Mouse (Mus musculus): ENCODE data around the gene Pgs1. TPM values are rescaled to one million over a fixed set of nuclear protein-coding genes. Genes with fewer than 3 reads are reported as not detected.
A peak's percentile ranks its signal among the peaks of the same experiment; 100 is the strongest.

Gene Pgs1
- total and polyA plus RNA-seq, 2 experiments from 2014 or later, result 55.0 to 62.0 TPM

DNA sequence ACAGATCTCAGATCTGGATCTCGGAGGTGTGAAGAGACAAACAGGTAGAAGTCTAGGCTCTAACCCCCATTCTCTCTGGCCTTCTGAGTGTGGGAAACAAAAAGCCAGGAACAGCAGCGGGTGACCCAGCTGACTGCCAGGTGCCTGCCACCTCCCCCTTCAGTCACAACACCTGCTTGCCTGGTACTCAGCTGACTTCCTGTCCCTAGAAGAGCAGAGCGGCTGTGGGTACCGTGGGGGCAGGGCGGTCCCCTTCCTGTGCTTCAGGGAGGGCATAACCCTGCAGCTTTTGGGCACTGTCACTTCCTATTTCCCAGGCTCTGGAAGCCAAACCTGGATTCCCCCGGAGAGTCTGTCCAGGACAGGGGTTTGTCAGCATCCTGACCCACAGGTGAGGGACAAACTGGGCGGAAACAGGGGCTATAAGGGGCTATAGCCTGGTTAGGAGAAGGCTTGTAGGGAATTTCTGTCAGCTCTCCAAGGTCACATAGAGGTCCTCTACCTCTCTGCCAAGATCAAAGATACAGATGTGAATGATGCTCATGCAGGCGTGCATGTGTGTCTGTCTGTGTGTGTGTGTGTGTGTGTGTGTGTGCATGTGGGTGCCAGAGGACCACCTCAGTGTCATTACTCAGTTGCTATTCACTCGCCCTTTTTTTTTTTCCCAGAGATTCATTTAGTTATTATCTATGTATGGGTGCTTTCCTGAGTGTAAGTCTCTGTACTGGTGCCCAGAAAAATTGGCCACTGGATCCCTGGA, 33.7 kb upstream of the Pgs1 start:
- 0 out of 2 replicates have a peak, but pooled peaks cover 6% of the 10 kb centered on the region for H3K27me3 ChIP-seq (ENCODE audit: insufficient read depth, low read length)
- no peak overlapping the region for H3K27ac ChIP-seq (ENCODE audit: low read depth, low read length)
- H3K4me1 ChIP-seq (ENCODE audit: insufficient read depth, low read length), result peaks cover 7% of the 10 kb centered on the region; the same call in 1 of the 2 replicates
- no peak for TF ChIP-seq CTCF (IDR thresholded peaks at IDR 0.05)
- H3K36me3 ChIP-seq (ENCODE audit: insufficient read depth, low read length), result no peaks in the 10 kb centered on the region
- H3K9ac ChIP-seq (replicated peaks; ENCODE audit: low read length, poor library complexity, severe bottlenecking), result no peak overlapping the region
- 81% methylated on average over 9 of the region's 9 CpGs for WGBS
- H3K4me3 ChIP-seq (ENCODE audit: low read depth, low read length), result no peak overlapping the region
- no peak overlapping the region for H3K4me2 ChIP-seq (ENCODE audit: low read depth, low read length, poor library complexity, severe bottlenecking)
- DNase-seq (ENCODE audit: low spot score) (no peak), ATAC-seq (ENCODE audit: low FRiP score) (no peak)
- no peaks in the 10 kb centered on the region for H3K9me3 ChIP-seq (ENCODE audit: low read length)

DNA sequence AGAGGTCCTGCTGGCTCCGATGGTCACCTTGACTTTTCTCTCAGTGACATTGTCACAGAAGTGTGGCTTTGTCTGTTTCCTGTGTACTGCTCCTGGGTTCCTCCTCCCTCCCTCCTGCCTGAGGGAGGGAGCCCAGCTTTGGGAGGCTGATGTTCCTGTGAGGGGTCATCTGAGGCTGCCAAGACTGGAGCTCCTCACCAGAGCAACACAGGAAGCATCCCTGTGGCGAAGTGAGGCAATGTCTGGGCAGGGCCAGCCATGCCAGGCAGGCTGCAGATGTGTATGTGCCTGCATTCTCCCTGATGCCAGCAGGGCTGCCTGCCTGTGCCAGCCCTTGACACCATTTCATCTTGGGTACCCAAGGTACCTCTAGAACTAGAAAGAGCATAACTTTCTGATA, 32.0 kb upstream of the Pgs1 start:
- Histone ChIP-seq H3K27ac (ENCODE audit: low read depth, low read length) (no peak overlapping the region), H3K4me2 (ENCODE audit: low read depth, low read length, poor library complexity, severe bottlenecking) (no peak overlapping the region), H3K36me3 (ENCODE audit: insufficient read depth, low read length) (no peaks in the 10 kb centered on the region), H3K9ac (replicated peaks; ENCODE audit: low read length, poor library complexity, severe bottlenecking) (no peak overlapping the region), H3K4me1 (ENCODE audit: insufficient read depth, low read length) (peaks cover 7% of the 10 kb centered on the region; the same call in 1 of the 2 replicates), H3K9me3 (ENCODE audit: low read length) (no peaks in the 10 kb centered on the region), H3K27me3 (ENCODE audit: insufficient read depth, low read length) (0 out of 2 replicates have a peak, but pooled peaks cover 6% of the 10 kb centered on the region), H3K4me3 (ENCODE audit: low read depth, low read length) (no peak overlapping the region)
- peak; percentile 67 for DNase-seq (ENCODE audit: low spot score)
- TF ChIP-seq CTCF (IDR thresholded peaks at IDR 0.05), result 0 out of 2 replicates have a peak, but pooled peaks have one; percentile 6
- WGBS, result 56% methylated on average over 2 of the region's 2 CpGs
- no peak for ATAC-seq (ENCODE audit: low FRiP score)

DNA sequence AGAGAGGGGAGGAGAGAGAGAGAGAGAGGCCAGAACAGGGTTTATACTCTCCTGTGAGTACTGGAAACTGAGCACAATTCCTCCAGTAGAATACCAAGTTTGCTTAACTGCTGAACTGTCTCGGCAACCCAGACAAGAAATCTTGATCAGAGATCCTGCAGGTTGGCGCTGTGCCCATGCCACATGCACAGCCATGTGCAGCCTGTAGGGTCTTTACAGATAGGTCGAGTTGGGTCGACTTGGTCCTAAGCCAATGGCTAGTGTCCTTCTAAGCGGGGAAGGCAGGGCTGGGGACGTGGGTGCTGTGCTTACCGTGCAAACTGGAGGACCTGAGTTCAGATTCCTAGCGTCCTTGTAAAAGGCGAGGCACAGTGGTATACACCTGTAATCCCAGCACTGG, 31.3 kb upstream of the Pgs1 start:
- WGBS, result 81% methylated on average over 9 of the region's 9 CpGs
- no peak overlapping the region for H3K9ac ChIP-seq (replicated peaks; ENCODE audit: low read length, poor library complexity, severe bottlenecking)
- H3K9me3 ChIP-seq (ENCODE audit: low read length), result no peaks in the 10 kb centered on the region
- H3K36me3 ChIP-seq (ENCODE audit: insufficient read depth, low read length), result no peaks in the 10 kb centered on the region
- no peak overlapping the region for H3K27ac ChIP-seq (ENCODE audit: low read depth, low read length)
- H3K4me3 ChIP-seq (ENCODE audit: low read depth, low read length), result no peak overlapping the region
- H3K4me2 ChIP-seq (ENCODE audit: low read depth, low read length, poor library complexity, severe bottlenecking), result no peak overlapping the region
- ATAC-seq (ENCODE audit: low FRiP score) (no peak), DNase-seq (ENCODE audit: low spot score) (no peak)
- no peak for TF ChIP-seq CTCF (IDR thresholded peaks at IDR 0.05)
- no peaks in the 10 kb centered on the region for H3K27me3 ChIP-seq (ENCODE audit: insufficient read depth, low read length)
- H3K4me1 ChIP-seq (ENCODE audit: insufficient read depth, low read length), result peaks cover 3% of the 10 kb centered on the region; the same call in 1 of the 2 replicates

DNA sequence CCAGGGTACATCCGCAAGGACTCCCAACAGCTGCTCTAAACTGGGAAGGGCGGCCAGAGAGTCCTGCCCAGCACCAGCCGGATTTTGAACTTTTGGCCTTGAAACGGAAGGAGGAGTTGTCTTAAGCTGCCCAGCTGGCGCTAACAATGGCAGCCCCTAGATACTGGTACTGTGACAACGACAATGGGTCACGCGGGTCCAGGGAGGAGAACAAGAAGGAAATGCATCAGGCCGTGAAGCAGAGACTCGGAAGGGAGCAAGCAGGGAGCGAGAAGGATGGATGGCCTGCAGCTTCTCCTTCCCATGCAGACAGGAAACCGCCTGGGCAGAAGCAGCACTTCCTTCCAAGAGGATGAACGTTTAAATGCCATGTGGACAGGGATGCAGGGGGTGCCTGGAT, 30.5 kb upstream of the Pgs1 start:
- Histone ChIP-seq H3K9me3 (ENCODE audit: low read length) (no peaks in the 10 kb centered on the region), H3K27ac (ENCODE audit: low read depth, low read length) (no peak overlapping the region), H3K4me1 (ENCODE audit: insufficient read depth, low read length) (no peaks in the 10 kb centered on the region; the same call in 1 of the 2 replicates), H3K4me2 (ENCODE audit: low read depth, low read length, poor library complexity, severe bottlenecking) (no peak overlapping the region), H3K9ac (replicated peaks; ENCODE audit: low read length, poor library complexity, severe bottlenecking) (no peak overlapping the region), H3K36me3 (ENCODE audit: insufficient read depth, low read length) (no peaks in the 10 kb centered on the region), H3K27me3 (ENCODE audit: insufficient read depth, low read length) (no peaks in the 10 kb centered on the region), H3K4me3 (ENCODE audit: low read depth, low read length) (no peak overlapping the region)
- TF ChIP-seq CTCF (IDR thresholded peaks at IDR 0.05), result no peak
- no peak for ATAC-seq (ENCODE audit: low FRiP score)
- DNase-seq (ENCODE audit: low spot score), result no peak
- 51% methylated on average over 13 of the region's 13 CpGs for WGBS

DNA sequence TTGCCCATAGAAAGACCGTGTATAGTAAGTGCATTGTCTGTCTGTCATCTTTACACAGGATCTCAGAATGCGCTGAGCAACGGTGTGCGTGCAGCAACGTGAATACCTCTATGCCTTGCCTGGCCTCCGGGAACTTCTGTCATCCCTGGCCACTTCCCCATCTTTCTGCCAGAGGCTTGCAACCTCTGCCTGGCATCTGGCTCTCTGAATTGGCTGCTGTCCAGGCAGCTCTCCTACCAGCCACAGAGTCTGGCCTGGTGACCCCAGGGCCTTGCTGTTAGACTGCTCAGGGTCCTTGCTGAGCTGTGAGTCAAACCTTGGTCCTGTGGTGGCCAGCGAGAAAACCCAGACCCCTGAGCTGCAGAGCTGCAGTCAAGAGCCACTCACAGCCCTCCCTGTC, 27.9 kb upstream of the Pgs1 start:
- no peaks in the 10 kb centered on the region for H3K36me3 ChIP-seq (ENCODE audit: insufficient read depth, low read length)
- no peak for ATAC-seq (ENCODE audit: low FRiP score)
- H3K27me3 ChIP-seq (ENCODE audit: insufficient read depth, low read length), result no peaks in the 10 kb centered on the region
- no peak overlapping the region for H3K4me2 ChIP-seq (ENCODE audit: low read depth, low read length, poor library complexity, severe bottlenecking)
- WGBS, result 51% methylated on average over 7 of the region's 7 CpGs
- H3K4me1 ChIP-seq (ENCODE audit: insufficient read depth, low read length), result peaks cover 12% of the 10 kb centered on the region
- no peak overlapping the region for H3K4me3 ChIP-seq (ENCODE audit: low read depth, low read length)
- no peak for DNase-seq (ENCODE audit: low spot score)
- TF ChIP-seq CTCF (IDR thresholded peaks at IDR 0.05), result no peak
- H3K9ac ChIP-seq (replicated peaks; ENCODE audit: low read length, poor library complexity, severe bottlenecking), result no peak overlapping the region
- H3K27ac ChIP-seq (ENCODE audit: low read depth, low read length), result no peak overlapping the region
- no peaks in the 10 kb centered on the region for H3K9me3 ChIP-seq (ENCODE audit: low read length)

DNA sequence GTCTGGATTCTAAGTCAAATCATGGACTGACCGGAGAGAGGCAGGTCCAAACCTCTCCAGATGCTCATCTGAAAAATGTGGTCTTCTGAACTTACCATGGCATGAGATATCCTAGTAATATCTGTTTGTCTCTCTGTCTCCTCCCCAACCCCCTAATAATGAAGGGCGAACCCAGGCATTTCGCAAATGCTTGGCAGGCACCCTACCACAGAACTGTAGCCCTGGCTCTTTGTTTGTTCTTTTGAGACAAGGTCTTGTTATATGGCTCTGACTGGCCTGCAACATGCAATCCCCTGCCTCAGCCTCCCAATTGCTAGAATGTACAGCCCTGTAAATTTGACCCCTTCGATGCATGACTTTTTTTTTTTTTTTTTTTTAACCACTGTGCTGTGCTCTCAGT, 26.9 kb upstream of the Pgs1 start:
- Histone ChIP-seq H3K9me3 (ENCODE audit: low read length) (no peaks in the 10 kb centered on the region), H3K36me3 (ENCODE audit: insufficient read depth, low read length) (no peaks in the 10 kb centered on the region), H3K27me3 (ENCODE audit: insufficient read depth, low read length) (no peaks in the 10 kb centered on the region), H3K4me1 (ENCODE audit: insufficient read depth, low read length) (peaks cover 16% of the 10 kb centered on the region), H3K9ac (replicated peaks; ENCODE audit: low read length, poor library complexity, severe bottlenecking) (no peak overlapping the region), H3K4me2 (ENCODE audit: low read depth, low read length, poor library complexity, severe bottlenecking) (no peak overlapping the region), H3K27ac (ENCODE audit: low read depth, low read length) (no peak overlapping the region), H3K4me3 (ENCODE audit: low read depth, low read length) (no peak overlapping the region)
- DNase-seq (ENCODE audit: low spot score) (no peak), ATAC-seq (ENCODE audit: low FRiP score) (no peak)
- no peak for TF ChIP-seq CTCF (IDR thresholded peaks at IDR 0.05)
- 91% methylated on average over 4 of the region's 4 CpGs for WGBS

Data from midbrain, postnatal 0 days (tissue).